Mouse (Mus musculus) testis, adult 2 months (tissue): Measurements from ENCODE around the gene Olfr1219. TPM values are rescaled to one million over a fixed set of nuclear protein-coding genes. Genes with fewer than 3 reads are reported as not detected.

ENCODE experiments used
- H3K27ac ChIP-seq: fragments of 200-500 bp; 2 replicates; pipeline ENCODE4 v1.5.1; 2012; ENCODE audit warnings: low read depth, low read length; ENCODE audit not compliant: control insufficient read depth, insufficient read depth
- H3K27me3 ChIP-seq: fragments of 200-500 bp; 2 replicates; pipeline ENCODE4 v1.6.1; 2012; ENCODE audit warnings: mild to moderate bottlenecking, low read length, moderate library complexity; ENCODE audit not compliant: control insufficient read depth, insufficient read depth
- H3K36me3 ChIP-seq: fragments of 200-500 bp; 2 replicates; pipeline ENCODE4 v1.6.1; 2012; ENCODE audit warnings: mild to moderate bottlenecking, low read length; ENCODE audit not compliant: control insufficient read depth, insufficient read depth
- H3K4me1 ChIP-seq: fragments of 200-500 bp; 2 replicates; pipeline ENCODE4 v1.6.1; 2012; ENCODE audit warnings: low read length; ENCODE audit not compliant: control insufficient read depth, insufficient read depth
- H3K4me3 ChIP-seq: fragments of 200-500 bp; 2 replicates; pipeline ENCODE4 v1.5.1; 2012; ENCODE audit warnings: low read depth, mild to moderate bottlenecking, low read length, moderate library complexity, mixed read lengths; ENCODE audit not compliant: control insufficient read depth
- CTCF ChIP-seq: fragments of 200-500 bp; IDR thresholded peaks from 2 replicates; pipeline ENCODE4 v1.5.1; 2012; ENCODE audit warnings: low read depth, mild to moderate bottlenecking, inconsistent platforms, low read length, moderate library complexity; ENCODE audit not compliant: control insufficient read depth, insufficient read depth, insufficient replicate concordance
- POLR2A ChIP-seq: fragments of 200-500 bp; IDR thresholded peaks from 2 replicates; pipeline ENCODE4 v1.6.1; 2012; ENCODE audit warnings: low read depth, mild to moderate bottlenecking, inconsistent platforms, low read length, moderate library complexity; ENCODE audit not compliant: control insufficient read depth
- polyA plus RNA-seq: library from polyadenylated mRNA; depleted of rRNA; stranded (reverse); fragments of >200 nt; gene quantifications from 2 replicates; pipeline ENCODE4 v1.2.3, GENCODE M21; 2012; rRNA removed

Olfr1219 gene
- not detected in 2 replicates for polyA plus RNA-seq

DNA sequence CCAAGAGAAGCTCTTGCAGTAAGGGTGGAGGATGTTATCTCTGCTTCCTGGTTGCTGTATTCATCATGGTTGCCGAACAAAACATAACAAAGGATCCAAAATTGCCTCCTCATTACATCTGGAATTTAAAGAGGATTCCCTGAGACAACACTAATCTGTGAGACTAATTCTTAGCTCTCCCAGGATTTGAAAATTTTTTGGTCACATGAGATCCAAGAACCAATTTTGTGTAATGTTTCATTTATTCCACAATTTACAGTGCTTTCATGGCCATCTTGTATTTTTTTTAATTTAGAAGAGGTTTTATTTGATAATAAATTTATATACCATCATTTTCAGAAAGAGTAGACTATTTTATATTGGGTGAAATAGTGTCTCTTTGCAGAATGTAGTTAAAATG is at the start of gene Olfr1219:
Gene Olfr1219, minus strand, starts transcription at position 101 of the 400 bp plus-strand sequence.
- Histone ChIP-seq H3K27ac (no peak within 1 kb of the TSS), H3K36me3 (no peaks in the 10 kb centered on the region), H3K27me3 (no peaks in the 10 kb centered on the region), H3K4me3 (no peak within 1 kb of the TSS), H3K4me1 (no peaks in the 10 kb centered on the region)
- no peak for TF ChIP-seq CTCF
- no peak for TF ChIP-seq POLR2A

DNA sequence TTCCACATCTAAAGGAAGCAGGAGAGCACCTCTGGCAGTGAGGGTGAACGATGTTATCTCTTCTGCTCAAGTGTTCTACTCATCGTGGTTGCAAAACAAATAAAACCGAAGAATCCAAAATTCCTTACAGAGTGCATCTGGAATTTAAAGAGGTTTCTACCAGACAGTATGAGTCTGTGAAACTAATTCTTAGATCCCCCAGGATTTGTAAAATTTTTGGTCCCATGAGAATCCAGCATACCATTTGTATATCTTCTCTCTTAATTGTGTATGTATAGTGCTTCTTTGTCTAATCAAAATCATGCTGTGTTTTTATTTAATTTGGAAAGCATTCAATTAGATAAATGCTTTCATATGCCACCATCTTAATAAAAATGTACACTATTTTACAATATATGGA is 49.6 kb upstream of the Olfr1219 start, which contains the start of gene Olfr1222:
Gene Olfr1222, minus strand, starts transcription at position 101 of the 400 bp plus-strand sequence.
- no peaks in the 10 kb centered on the region for H3K36me3 ChIP-seq
- no peaks in the 10 kb centered on the region for H3K4me1 ChIP-seq
- H3K27ac ChIP-seq: no peak within 1 kb of the TSS
- H3K4me3 ChIP-seq: no peak within 1 kb of the TSS
- H3K27me3 ChIP-seq: no peaks in the 10 kb centered on the region
- TF ChIP-seq CTCF: no peak
- TF ChIP-seq POLR2A: no peak

DNA sequence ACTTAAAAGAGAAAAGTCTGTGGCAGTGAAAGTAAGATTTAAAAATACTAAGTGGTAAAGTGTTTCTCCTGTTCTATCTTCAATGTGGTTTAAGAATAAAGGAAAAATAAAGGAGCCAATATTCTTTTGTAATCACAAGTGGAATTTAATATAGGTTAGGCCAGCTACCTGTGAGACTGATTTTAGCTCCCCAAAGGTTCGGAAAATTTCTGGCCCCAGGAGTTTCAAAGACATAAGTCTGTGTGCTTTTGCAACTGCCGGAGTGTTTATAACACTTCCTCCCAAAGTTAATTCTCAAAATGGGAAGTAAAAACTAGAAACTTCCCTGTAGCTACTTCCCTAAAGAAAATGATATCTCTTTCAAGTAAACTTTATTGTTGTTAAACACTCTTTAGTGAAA is 33.9 kb upstream of the Olfr1219 start, which contains the start of gene Olfr1221:
Gene Olfr1221, minus strand, starts transcription at position 101 of the 400 bp plus-strand sequence.
- no peak for TF ChIP-seq CTCF
- TF ChIP-seq POLR2A: no peak
- Histone ChIP-seq H3K36me3 (no peaks in the 10 kb centered on the region), H3K4me3 (no peak within 1 kb of the TSS), H3K4me1 (no peaks in the 10 kb centered on the region), H3K27me3 (no peaks in the 10 kb centered on the region), H3K27ac (no peak within 1 kb of the TSS)

DNA sequence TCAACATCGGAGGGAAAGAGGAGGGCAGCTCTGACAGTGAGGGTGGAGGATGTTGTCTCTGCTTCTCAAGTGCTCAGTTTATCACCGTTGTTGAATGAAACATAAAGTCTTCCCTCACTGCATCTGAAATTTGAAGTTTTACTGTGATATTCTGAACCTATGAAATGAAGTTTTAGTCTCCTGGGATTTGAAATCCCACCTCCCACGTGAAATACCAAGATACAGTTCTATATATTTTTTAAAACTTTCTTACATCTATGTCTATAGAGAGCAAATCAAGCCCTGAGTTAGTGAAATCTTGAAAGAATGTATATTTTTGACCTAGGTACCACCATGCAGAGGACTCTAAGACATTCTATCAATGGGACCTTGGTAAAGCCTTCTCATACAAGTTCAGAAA is 23.4 kb upstream of the Olfr1219 start, which contains the start of gene Olfr1220:
Gene Olfr1220, minus strand, starts transcription at position 101 of the 400 bp plus-strand sequence.
- H3K4me1 ChIP-seq: no peaks in the 10 kb centered on the region

GRCm38 (mm10) chr2:89105651-89106050 is 22.3 kb upstream of the Olfr1219 start:
- no peaks in the 10 kb centered on the region for H3K36me3 ChIP-seq
- H3K4me3 ChIP-seq: no peak overlapping the region
- no peaks in the 10 kb centered on the region for H3K27me3 ChIP-seq
- no peaks in the 10 kb centered on the region for H3K4me1 ChIP-seq
- TF ChIP-seq CTCF (no peak), POLR2A (no peak)
- H3K27ac ChIP-seq: no peak overlapping the region

More for the DNA sequence above, 23.4 kb upstream of the Olfr1219 start, which contains the start of gene Olfr1220:
- no peak within 1 kb of the TSS for H3K27ac ChIP-seq
- TF ChIP-seq CTCF (no peak), POLR2A (no peak)
- H3K4me3 ChIP-seq: no peak within 1 kb of the TSS
- H3K27me3 ChIP-seq: no peaks in the 10 kb centered on the region
- H3K36me3 ChIP-seq: no peaks in the 10 kb centered on the region

- Histone ChIP-seq H3K27me3 (no peaks in the 10 kb centered on the region), H3K36me3 (no peaks in the 10 kb centered on the region)
- TF ChIP-seq POLR2A (no peak), CTCF (no peak)
These were observed 10.5 kb upstream of the Olfr1219 start for GRCm38 (mm10) chr2:89093848-89094247.

GRCm38 (mm10) chr2:89081487-89081886 is 1.8 kb downstream of the Olfr1219 start:
- Histone ChIP-seq H3K27ac (no peak overlapping the region), H3K4me3 (no peak overlapping the region), H3K4me1 (no peaks in the 10 kb centered on the region), H3K36me3 (no peaks in the 10 kb centered on the region), H3K27me3 (no peaks in the 10 kb centered on the region)
- no peak for TF ChIP-seq CTCF
- TF ChIP-seq POLR2A: no peak

More at GRCm38 (mm10) chr2:89093848-89094247, 10.5 kb upstream of the Olfr1219 start:
- no peaks in the 10 kb centered on the region for H3K4me1 ChIP-seq
- no peak overlapping the region for H3K4me3 ChIP-seq
- no peak overlapping the region for H3K27ac ChIP-seq
